Mouse (Mus musculus): ENCODE measurements at regions not wholly inside any gene's neighbourhood (a gene's known extent, or its start where the extent isn't known, plus 50 kb on each side); places are given as distances from the start of the nearest gene placed in this dataset.
"Not testable (repeated sequence)": the region's sequence is repeated elsewhere in the genome, so short reads cannot be mapped to it uniquely, and the experiment has no call there.

DNA sequence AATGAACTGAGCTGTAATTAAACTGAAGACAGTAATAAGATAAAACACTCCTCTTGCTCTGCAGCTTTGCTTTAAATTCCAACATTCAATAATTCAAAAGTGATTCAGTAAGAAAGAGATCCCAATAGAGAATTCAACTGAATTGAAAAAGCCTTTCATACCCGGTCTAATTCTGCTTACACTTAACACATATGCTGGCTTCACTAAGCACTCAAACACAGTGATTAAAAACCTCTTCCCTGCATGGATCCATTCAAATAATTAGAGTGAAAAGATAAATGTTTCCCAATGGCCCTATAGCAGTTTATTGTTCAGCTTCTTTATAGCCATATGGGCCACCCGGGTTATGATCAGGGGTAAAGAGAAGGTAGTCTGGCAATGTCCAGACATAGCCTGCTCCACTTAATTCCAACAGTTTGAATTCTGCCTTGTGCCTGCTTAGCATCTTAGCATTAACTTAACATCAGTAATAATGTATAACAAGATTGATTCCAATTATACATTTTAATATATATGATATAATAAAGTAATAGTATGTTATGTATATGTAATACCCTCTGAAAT, 659.9 kb upstream of the Kcnd2 start:
- no peak for DNase-seq (ENCODE audit: low spot score)
- intact Hi-C loops (cut with DNase I): no loop called here

DNA sequence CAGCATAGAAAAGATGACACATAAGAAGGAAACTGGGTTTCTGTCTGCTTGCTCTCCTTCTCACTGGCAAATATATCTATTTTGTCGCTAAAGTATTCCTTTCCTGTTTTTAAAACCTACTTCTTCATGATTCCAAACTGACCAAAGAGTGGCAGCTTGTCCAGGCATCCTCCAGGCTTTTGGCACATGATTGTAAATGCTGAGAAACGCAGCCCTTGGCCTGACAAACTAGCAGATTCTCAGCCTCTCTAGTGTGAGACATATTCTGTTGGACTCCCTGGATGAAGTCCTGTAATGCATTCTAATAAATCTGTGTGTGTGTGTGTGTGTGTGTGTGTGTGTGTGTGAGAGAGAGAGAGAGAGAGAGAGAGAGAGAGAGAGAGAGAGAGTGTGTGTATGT, 642.7 kb upstream of the Kcnd2 start:
- DNase-seq (ENCODE audit: low spot score): no peak
- intact Hi-C loops (cut with DNase I): no loop called here

DNA sequence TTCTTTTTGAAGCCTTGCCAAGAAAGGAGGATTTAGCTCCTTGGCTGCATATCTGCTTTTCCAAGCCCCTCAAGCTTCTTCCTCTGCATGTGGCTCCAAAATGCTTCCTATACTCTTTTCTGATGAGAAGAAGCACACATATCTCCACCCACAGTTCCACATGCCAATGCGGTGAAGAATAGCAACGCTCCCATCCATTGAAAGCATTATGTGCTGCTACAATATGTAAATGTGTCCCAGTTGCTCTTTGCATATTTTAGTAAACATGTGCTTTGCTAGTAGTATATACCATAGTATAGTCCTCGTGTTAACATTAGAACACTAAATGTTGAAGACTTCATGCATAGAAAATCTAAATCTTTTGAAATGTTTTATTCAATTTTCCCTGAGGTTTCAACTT, 640.6 kb upstream of the Kcnd2 start:
- DNase-seq (ENCODE audit: low spot score): no peak
- intact Hi-C loops (cut with DNase I): no loop called here

DNA sequence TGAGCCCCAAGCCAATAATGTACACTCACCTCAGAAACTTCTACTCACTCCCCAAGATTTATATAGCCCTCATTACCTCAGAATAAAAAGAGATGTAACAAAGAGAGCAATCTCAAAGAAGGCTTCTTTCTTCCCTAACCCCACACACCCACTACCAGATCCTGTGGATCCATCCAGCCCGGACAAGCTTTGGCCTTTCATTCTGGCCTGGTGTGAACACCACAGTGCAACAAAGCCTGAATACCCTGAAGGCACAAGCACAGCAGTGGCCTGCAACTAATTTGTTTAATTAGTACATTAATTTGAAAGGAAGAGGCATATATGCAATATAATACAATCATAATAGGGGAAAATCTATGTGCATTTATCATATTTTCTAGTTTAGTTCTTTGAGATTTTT, 616.5 kb upstream of the Kcnd2 start:
- DNase-seq (ENCODE audit: low spot score): no peak
- intact Hi-C loops (cut with DNase I): no loop called here

DNA sequence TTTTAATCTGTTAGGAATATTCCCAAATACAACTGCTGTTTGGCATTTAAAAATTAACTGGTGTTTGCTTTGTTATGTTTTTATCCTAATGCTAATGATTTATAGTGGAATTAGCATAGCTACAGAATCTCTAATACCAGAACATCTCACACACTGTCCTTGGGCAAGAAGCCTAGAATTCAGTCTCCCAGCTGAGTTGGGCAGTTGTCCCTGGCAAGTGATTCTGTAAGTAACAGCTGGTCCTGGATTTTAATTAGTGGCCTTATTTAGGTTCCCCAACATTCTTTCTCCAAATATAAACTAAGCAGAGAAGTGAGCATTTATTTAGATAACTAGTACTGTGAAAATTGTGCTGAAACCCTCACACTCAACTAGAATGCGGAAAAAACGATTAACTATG, 611.1 kb upstream of the Kcnd2 start:
- intact Hi-C loops (cut with DNase I): no loop called here
- DNase-seq (ENCODE audit: low spot score): no peak

DNA sequence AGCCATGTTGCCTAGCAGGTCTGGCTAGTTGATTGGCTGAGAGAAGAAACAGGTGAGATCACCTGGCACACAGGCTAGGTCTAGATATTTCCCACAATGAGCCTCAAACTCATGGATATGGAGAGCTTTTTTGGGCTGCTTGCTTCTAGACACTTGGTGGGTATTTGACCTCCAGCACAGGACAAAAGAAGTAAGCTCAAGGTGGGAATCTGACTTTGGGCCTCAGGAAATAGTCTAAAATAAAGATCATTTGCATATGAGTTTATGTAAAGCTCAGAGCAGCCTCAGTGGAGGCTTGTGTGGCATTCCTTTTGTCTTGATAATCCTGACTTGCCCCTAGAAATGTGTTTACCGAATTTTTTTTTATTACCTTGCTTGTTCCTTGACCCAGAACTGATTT, 594.8 kb upstream of the Kcnd2 start:
- intact Hi-C loops (cut with DNase I): no loop called here

DNA sequence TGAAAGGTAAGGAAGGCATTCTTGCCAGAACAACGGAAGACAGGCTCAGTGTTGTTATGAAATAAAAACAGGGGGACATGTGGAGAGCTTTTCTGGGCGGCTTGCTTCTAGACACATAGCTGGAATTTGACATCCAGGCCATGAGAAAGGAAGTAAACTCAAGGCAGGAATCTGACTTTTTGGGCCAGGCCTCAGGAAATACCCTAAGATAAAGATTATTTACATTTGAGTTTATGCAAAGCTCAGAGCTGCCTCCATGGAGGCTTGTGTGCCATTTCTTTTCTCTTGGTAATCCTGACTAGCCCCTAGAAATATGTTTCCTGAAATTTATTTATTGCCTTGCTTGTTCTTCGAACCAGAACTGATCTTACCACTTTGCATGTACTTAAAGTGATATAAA, 588.9 kb upstream of the Kcnd2 start:
- intact Hi-C loops (cut with DNase I): no loop called here
- no peak for DNase-seq (ENCODE audit: low spot score)

More for the DNA sequence above, 594.8 kb upstream of the Kcnd2 start:
- DNase-seq (ENCODE audit: low spot score): no peak

DNA sequence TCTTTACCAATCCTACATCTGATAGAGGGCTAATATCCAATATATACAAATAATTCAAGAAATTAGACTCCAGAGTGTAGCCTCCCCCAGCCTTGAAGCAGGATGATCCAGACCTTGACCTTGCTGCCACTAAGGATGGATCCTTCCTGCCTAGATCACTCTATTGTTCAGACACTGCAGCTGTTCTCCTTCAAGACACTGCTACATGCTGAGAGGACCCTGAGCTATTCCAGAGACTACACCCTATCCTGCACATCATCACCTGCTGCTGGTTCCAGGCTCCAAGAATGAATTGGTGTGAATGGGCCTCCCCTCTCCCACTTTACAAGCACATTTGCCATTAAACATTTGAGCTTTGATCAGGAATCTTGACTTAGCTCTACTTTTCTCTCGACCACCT, 588.2 kb upstream of the Kcnd2 start:
- DNase-seq (ENCODE audit: low spot score): no peak
- intact Hi-C loops (cut with DNase I): no loop called here

DNA sequence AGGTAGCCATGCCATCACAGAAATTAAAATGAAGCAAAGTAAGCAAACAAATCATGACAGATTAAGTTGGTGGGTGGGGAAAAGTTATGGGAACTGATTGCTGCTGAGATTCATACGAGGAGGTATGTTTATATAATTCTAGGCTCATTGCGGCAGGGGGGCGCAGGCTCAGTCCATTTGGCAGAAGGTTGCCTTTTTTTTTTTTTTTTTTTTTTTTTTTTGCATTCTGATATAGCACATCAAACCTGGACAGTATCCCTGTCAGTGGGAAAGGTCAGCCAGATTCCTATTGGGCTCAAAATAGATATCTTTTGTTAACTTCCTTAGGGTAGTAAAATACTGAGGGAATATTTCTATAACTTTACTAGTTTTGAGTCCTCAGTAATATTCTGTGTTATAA, 575.0 kb upstream of the Kcnd2 start:
- intact Hi-C loops (cut with DNase I): no loop called here
- DNase-seq (ENCODE audit: low spot score): no peak

DNA sequence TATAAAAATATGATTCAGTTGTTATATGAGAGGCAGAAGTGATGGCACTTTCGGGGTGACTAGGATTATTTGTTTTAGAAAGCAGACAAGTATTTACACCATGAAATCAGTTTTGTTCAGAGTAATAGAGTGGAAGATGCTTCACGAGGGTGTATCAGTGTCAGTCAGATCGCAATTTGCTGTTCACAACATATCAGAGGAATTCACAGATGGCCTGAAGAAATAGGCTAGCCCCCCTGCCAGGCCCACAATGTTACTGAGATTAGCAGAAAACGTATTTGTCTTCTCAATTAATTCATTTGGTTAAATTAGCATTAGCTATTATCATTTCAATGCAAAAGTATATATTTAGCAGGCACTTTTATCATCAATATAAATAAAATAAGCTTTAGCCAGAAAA, 573.9 kb upstream of the Kcnd2 start:
- no peak for DNase-seq (ENCODE audit: low spot score)
- intact Hi-C loops (cut with DNase I): no loop called here

DNA sequence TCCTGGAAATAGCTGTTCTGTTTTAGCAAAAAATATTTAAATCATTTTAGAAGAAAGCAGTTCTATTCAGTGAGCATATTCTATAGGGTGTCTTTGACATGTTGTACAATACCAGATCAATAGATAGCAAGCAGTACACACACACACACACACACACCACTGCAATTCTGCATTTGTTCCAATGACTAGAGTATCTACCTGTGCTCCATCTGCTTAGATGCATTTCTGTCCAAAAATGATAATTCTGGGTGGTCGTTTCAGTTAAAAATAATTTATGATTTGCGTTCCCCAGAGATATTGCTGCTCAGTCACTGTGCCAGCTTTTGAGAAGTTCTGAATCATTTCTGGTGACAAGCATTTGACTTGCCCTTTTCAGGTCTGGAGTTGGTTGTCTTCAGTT, 573.5 kb upstream of the Kcnd2 start:
- intact Hi-C loops (cut with DNase I): no loop called here
- DNase-seq (ENCODE audit: low spot score): no peak

DNA sequence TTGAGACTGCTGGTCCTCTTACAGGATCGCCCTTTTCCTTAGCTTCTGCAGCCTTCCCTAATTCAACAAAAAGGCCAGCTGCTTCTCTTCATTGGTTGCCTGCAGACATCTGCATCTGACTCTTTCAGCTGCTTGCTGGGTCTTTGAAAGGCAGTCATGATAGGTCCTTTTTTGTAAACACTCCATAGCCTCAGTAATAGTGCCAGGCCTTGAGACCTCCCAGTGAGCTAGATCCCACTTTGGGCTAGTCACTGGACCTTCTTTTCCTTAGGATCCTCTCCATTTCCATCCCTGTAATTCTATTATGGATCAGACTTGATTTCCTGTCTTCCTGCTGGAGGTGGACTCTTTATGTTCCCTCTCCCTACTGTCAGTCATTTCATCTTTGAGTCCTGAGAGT, 558.3 kb upstream of the Kcnd2 start:
- intact Hi-C loops (cut with DNase I): no loop called here

DNA sequence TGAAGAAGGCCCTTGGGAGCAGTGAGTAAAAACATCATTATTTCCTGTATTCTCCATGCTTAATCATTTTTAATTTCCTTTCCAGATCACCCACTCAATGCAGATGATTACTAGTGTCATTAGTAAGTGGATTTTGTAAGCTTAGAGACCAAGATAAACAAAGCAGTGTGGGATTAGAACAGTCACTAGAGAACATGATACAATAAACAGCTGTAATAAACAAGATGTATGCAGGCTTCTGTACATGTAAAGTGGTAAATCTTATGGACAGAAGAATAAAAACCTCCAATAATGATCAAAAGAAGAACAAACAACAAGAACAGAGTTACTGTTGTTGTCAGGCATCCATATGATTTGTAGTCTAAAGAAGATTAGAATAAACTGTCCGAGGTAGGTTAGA, 542.1 kb upstream of the Kcnd2 start:
- intact Hi-C loops (cut with DNase I): no loop called here
- DNase-seq (ENCODE audit: low spot score): no peak

More for the DNA sequence above, 558.3 kb upstream of the Kcnd2 start:
- no peak for DNase-seq (ENCODE audit: low spot score)

DNA sequence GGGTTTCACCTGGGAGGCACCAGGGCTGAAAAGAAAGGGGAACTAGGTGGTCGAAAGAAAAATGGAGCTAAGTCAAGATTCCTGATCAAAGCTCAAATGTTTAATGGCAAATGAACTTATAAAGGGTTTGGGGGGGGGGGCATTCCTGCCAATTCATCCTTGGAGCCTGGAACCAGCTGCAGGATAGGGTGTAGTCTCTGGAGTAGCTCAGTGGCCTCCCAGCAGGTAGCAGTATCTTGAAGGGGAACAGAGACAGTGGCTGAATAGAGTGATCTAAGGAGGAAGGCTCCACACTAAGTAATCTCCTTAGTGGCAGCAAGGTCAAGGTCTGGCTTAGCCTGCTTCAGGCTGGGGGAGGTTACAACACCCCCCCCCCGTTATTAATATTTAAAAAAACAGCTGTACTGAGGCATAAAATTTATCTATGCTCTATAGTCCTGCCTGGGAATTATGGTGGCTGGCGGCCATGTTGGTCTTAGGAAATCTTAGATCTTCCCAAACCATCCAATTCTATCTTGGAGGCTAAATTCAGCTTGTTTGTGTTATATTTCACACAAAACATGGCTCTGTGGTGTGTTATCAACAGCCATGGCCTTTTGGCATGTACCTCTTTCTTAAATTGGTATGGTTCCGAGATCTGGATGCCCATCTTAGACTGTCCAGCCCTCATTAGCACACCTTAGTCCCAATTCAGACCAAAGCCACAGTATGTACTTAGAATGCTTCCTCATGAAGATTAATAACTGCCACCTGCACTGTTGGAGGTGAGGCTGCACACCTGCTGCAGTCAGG, 528.7 kb upstream of the Kcnd2 start:
- DNase-seq (ENCODE audit: low spot score); intact Hi-C loops (cut with DNase I): not testable (repeated sequence)

DNA sequence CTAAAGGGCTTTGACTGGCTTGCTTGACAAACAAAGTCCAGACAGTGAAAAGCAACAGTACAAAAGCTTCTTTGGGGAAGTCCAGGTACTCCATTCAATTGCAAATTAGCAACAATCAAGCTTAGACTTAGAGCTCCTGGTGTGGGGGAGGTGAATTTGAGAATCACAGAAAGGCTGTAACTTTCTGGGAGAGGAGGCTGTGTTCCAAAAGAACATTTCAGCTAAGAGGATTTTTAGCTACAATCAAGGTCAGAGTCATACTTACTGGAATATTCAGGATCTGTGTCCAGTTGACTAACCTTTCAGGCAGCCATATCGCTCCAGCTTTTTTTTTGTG, 528.1 kb upstream of the Kcnd2 start:
- intact Hi-C loops (cut with DNase I); DNase-seq (ENCODE audit: low spot score): not testable (repeated sequence)

DNA sequence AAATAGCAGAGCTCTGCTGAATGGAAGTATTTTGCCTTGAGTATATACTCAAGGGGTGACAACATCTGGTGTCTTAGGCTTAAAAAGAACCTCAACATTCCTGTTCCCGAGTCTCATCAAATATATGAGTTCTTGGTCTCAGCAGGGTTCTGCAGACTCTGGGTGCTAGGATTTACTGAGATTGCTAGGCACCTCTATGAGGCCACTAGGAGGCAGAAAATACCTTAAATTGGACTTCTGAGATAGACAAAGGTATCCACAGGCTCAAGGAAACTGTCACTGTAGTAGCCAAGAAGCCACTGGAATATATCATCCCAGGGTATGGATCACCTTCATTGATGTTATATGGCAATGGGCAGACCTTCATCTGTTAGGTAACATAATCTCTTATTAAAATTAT, 489.4 kb upstream of the Kcnd2 start:
- no peak for DNase-seq (ENCODE audit: low spot score)
- intact Hi-C loops (cut with DNase I): loop anchor here (5.0 to 10.0 kb wide), 2 partner anchors 489 to 811 kb away; partner anchors contain the start of gene Kcnd2

DNA sequence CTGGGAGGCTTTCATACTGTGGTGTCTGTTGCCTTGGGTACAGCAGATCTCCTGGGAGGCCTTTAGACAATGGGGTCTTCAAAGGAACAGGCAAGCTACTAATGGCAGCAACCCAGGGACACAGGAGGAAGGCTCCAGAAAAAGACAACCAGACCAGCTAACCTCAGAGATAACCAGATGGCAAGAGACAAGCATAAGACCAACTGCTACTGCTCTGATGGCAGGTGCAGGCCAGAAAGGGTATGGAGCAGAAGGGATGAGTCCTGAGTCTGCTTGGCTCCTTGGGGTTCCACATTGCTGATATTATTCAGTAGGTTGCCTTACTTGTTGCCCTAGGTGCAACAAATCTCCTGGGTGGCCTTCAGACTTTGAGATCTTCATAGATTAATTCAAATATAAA, 476.2 kb upstream of the Kcnd2 start:
- intact Hi-C loops (cut with DNase I): no loop called here
- no peak for DNase-seq (ENCODE audit: low spot score)

DNA sequence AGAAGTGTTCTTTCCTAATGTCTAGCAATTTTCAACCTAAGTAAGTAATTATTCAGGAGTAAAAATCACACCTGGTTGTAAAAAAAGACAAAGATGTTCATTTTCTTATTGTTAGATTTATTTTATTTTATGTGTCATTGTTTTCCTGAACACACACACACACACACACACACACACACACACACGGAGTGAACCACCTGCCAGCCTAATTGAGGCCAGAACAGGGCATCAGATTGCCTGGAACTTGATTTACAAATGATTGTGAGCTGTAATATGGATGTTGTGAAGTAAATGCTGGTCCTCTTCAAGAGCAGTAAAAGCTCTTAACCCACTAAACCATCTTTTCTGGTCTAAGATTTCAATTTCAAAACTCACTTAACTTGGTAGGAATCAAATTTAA, 474.9 kb upstream of the Kcnd2 start:
- intact Hi-C loops (cut with DNase I): no loop called here
- DNase-seq (ENCODE audit: low spot score): no peak

DNA sequence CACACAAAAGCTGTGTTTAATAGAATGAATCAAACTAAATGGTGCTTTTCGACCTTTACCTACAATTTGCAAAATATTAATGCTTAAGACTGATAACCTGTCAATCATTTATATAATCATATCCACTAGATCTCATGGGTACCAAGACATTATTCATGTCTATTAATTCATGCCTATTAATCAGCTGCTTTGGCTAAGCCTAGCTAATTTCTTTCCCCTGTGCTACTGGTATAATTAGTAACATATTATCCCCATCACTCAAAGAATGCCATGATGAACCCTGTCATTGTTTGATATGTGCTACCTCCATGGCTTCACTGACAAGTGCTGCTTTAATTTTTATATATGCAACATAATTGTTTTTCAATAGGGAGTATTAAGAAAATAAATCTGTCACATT, 474.1 kb upstream of the Kcnd2 start:
- intact Hi-C loops (cut with DNase I): no loop called here
- DNase-seq (ENCODE audit: low spot score): no peak

DNA sequence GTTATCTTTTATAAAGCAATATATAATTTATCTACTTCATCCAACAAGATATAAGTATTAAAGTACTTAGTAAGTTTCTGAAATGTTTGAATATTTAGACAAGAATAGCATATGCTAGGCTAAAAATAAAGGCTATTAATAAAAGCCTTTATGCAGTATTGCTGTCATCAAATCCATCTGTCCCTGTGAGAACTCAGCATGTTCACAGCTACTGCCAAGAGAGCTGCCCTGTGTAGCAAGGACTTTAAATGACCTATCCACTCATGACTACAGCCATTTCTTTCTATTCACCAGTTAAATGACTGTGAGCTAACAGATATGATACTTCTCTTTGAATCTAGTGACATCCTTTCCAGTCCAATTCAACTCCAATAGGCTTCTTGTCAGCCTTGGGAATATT, 458.1 kb upstream of the Kcnd2 start:
- intact Hi-C loops (cut with DNase I): no loop called here
- no peak for DNase-seq (ENCODE audit: low spot score)

DNA sequence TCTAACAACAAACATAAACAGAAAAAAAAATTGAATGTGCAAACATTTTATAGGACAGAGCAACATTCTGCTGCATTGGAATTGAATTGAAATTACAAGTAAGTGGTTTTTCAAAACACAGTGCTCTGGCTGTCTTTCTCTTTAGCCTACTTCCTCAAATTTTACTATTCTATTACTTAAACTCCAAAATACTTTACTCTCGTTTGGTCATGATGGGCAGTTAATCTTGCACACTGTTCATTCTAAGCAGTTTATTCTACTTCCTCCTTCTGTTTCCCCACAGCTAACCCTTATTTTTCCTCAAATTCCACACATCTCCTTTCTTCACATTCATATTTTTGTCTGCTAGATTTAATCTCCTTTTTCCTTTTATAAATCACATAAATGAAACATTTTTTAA, 454.0 kb upstream of the Kcnd2 start:
- intact Hi-C loops (cut with DNase I): no loop called here
- DNase-seq (ENCODE audit: low spot score): no peak

DNA sequence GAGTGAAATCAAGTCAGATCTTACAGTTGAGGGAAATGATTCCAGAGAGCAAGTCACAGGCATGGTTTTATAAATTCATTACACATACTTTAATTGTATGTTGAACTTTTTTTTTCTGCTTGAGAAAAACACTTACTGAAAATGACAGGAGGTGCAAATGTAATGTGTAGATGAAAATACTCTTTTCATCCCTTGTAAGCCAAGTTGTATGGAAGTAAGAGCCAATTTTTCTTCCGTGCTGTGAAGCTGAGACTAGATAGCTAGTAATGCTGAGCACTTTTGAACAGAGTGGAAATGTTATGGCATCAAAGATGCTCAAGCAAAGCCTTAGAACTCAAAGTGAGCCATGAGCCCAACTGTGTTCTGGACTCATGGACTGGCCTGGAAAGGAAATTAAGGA, 439.4 kb upstream of the Kcnd2 start:
- intact Hi-C loops (cut with DNase I): no loop called here
- no peak for DNase-seq (ENCODE audit: low spot score)
